Mouse (Mus musculus) heart, adult 2 months (tissue): ENCODE results near the gene Stard13. TPM values are rescaled to one million over a fixed set of nuclear protein-coding genes. Genes with fewer than 3 reads are reported as not detected.

Experiments used
- DNase-seq, 2 experiments: peaks; one replicate each; pipeline ENCODE4 v3.0.0; 2021
- H3K27ac ChIP-seq: fragments of 200-600 bp; 2 replicates; pipeline ENCODE4 v1.8.1; 2022
- H3K27me3 ChIP-seq: fragments of 200-500 bp; 2 replicates; pipeline ENCODE4 v1.6.1; 2012; ENCODE audit warnings: mild to moderate bottlenecking, low read length, inconsistent platforms, mixed read lengths; ENCODE audit not compliant: control insufficient read depth, insufficient read depth
- H3K36me3 ChIP-seq: fragments of 200-500 bp; 2 replicates; pipeline ENCODE4 v1.6.1; 2012; ENCODE audit warnings: low read length, inconsistent platforms; ENCODE audit not compliant: control insufficient read depth, insufficient read depth
- H3K4me1 ChIP-seq: fragments of 200-500 bp; 2 replicates; pipeline ENCODE4 v1.6.1; 2011; ENCODE audit warnings: low read length; ENCODE audit not compliant: control insufficient read depth, insufficient read depth
- H3K4me3 ChIP-seq: fragments of 200-600 bp; 2 replicates; pipeline ENCODE4 v1.8.1; 2022
- H3K79me2 ChIP-seq: fragments of 200-500 bp; replicated peaks from 2 replicates; pipeline ENCODE4 v1.6.1; 2012; ENCODE audit warnings: mild to moderate bottlenecking, inconsistent platforms, low read length, moderate library complexity, mixed read lengths; ENCODE audit not compliant: control insufficient read depth, insufficient read depth
- H3K9ac ChIP-seq: fragments of 200-500 bp; 2 replicates; pipeline ENCODE4 v1.6.1; 2012; ENCODE audit warnings: low read depth, mild to moderate bottlenecking, control low read depth, inconsistent platforms, low read length, mixed read lengths
- CTCF ChIP-seq: fragments of 200-600 bp; IDR thresholded peaks from 2 replicates; pipeline ENCODE4 v1.8.1; 2022; ENCODE audit warnings: antibody characterized with exemption, mild to moderate bottlenecking, moderate library complexity
- EP300 ChIP-seq: fragments of 200-500 bp; IDR thresholded peaks from 2 replicates; pipeline ENCODE4 v1.6.1; 2011; ENCODE audit warnings: low read depth, low read length, control low read depth; ENCODE audit not compliant: insufficient read depth
- POLR2A ChIP-seq: fragments of 200-500 bp; IDR thresholded peaks from 2 replicates; pipeline ENCODE4 v1.6.1; 2011; ENCODE audit warnings: mild to moderate bottlenecking, low read depth, low read length, control low read depth; ENCODE audit not compliant: insufficient read depth
- WGBS: fragments of 180-500 bp; shearing (Covaris S2); methylation state at CpG from one replicate; pipeline ENCODE4 v1.1.7; 2018; 5-methylcytosine and 5-hydroxymethylcytosine counted together
- intact Hi-C: fragments of 180-260 bp; cut with DNase I; formaldehyde crosslinking; loops from one replicate; pipeline ENCODE4 v1.15.1; 2025
- polyA plus RNA-seq: library from polyadenylated mRNA; depleted of rRNA; stranded (reverse); fragments of >200 nt; gene quantifications from 2 replicates; pipeline ENCODE4 v1.2.3, GENCODE M21; 2012
- total RNA-seq, 2 experiments: library from RNA; stranded (reverse); gene quantifications; 2 replicates each; pipeline ENCODE4 v1.2.3; 2021

The Stard13 gene
- total and polyA plus RNA-seq, 3 experiments = 9.9 to 24.4 (median 22.1) TPM

- intact Hi-C loops = no loop called here
- Histone ChIP-seq H3K36me3 (peaks cover 14% of the 10 kb centered on the region), H3K27me3 (no peaks in the 10 kb centered on the region), H3K4me1 (peaks cover 3% of the 10 kb centered on the region), H3K9ac (no peak overlapping the region), H3K4me3 (no peak overlapping the region), H3K27ac (no peak overlapping the region), H3K79me2 (no peaks in the 10 kb centered on the region)
- no peak for DNase-seq
- 52% methylated on average over 3 of the region's 3 CpGs for WGBS
- TF ChIP-seq EP300 = no peak
- TF ChIP-seq CTCF = no peak
- TF ChIP-seq POLR2A = no peak
These were observed 140.6 kb downstream of the Stard13 start for GRCm38 (mm10) chr5:151092886-151093665.

- no peak overlapping the region for H3K27ac ChIP-seq
- 65% methylated on average over 6 of the region's 6 CpGs for WGBS
- H3K27me3 ChIP-seq = no peaks in the 10 kb centered on the region
- H3K79me2 ChIP-seq = no peaks in the 10 kb centered on the region
- intact Hi-C loops = no loop called here
- TF ChIP-seq EP300 (no peak), CTCF (no peak), POLR2A (no peak)
- H3K36me3 ChIP-seq = peaks cover 19% of the 10 kb centered on the region
- peaks cover 17% of the 10 kb centered on the region for H3K4me1 ChIP-seq
- DNase-seq = no peak
- no peak overlapping the region for H3K9ac ChIP-seq
- H3K4me3 ChIP-seq = no peak overlapping the region
These were observed 142.6 kb downstream of the Stard13 start for GRCm38 (mm10) chr5:151090996-151091395.

- WGBS = 48% methylated on average over 6 of the region's 6 CpGs
- no peak for DNase-seq
- TF ChIP-seq CTCF = no peak
- TF ChIP-seq EP300 = 0 out of 2 replicates have a peak, but pooled peaks have one; percentile 19
- Histone ChIP-seq H3K9ac (no peak overlapping the region), H3K27ac (peak overlapping the region; percentile 32), H3K4me1 (peaks cover 19% of the 10 kb centered on the region), H3K27me3 (no peaks in the 10 kb centered on the region), H3K36me3 (peaks cover 19% of the 10 kb centered on the region), H3K79me2 (peaks cover 2% of the 10 kb centered on the region), H3K4me3 (no peak overlapping the region)
- intact Hi-C loops = no loop called here
These were observed 144.4 kb downstream of the Stard13 start for GRCm38 (mm10) chr5:151089201-151089600.

GRCm38 (mm10) chr5:151086425-151087202 is 147.0 kb downstream of the Stard13 start:
- DNase-seq = peak in 1 of 2 experiments; percentile 41
- WGBS = 37% methylated on average over 9 of the region's 9 CpGs
- no peak overlapping the region for H3K4me3 ChIP-seq
- intact Hi-C loops = no loop called here
- TF ChIP-seq EP300 (no peak), CTCF (no peak), POLR2A (no peak)
- H3K27me3 ChIP-seq = no peaks in the 10 kb centered on the region
- H3K36me3 ChIP-seq = peaks cover 12% of the 10 kb centered on the region
- H3K9ac ChIP-seq = no peak overlapping the region
- peaks cover 3% of the 10 kb centered on the region for H3K79me2 ChIP-seq
- H3K4me1 ChIP-seq = peaks cover 19% of the 10 kb centered on the region
- H3K27ac ChIP-seq = peak overlapping the region; percentile 64

- H3K4me1 ChIP-seq = peaks cover 19% of the 10 kb centered on the region
- peak overlapping the region; percentile 64; the same call in 1 of the 2 replicates for H3K27ac ChIP-seq
- DNase-seq = no peak
- H3K4me3 ChIP-seq = no peak overlapping the region
- intact Hi-C loops = no loop called here
- H3K9ac ChIP-seq = no peak overlapping the region
- TF ChIP-seq EP300 (no peak), CTCF (no peak), POLR2A (no peak)
- H3K79me2 ChIP-seq = peaks cover 3% of the 10 kb centered on the region
- WGBS = 92% methylated on average over 8 of the region's 8 CpGs
- no peaks in the 10 kb centered on the region for H3K27me3 ChIP-seq
- peaks cover 7% of the 10 kb centered on the region for H3K36me3 ChIP-seq
These were observed 147.9 kb downstream of the Stard13 start for GRCm38 (mm10) chr5:151085749-151086148.

- Histone ChIP-seq H3K36me3 (peaks cover 6% of the 10 kb centered on the region; the same call in 1 of the 2 replicates), H3K4me1 (no peaks in the 10 kb centered on the region; the same call in 1 of the 2 replicates), H3K4me3 (no peak overlapping the region), H3K27me3 (no peaks in the 10 kb centered on the region), H3K79me2 (peaks cover 3% of the 10 kb centered on the region), H3K27ac (no peak overlapping the region), H3K9ac (no peak overlapping the region)
- intact Hi-C loops = no loop called here
- TF ChIP-seq POLR2A (no peak), CTCF (no peak), EP300 (no peak)
- DNase-seq = no peak
- WGBS = 81% methylated on average over 4 of the region's 4 CpGs
These were observed 153.4 kb downstream of the Stard13 start for GRCm38 (mm10) chr5:151080276-151080675.
